Mouse (Mus musculus): Measurements from ENCODE around the gene Gtpbp1. TPM values are rescaled to one million over a fixed set of nuclear protein-coding genes. Genes with fewer than 3 reads are reported as not detected.
A peak's percentile ranks its signal among the peaks of the same experiment; 100 is the strongest.

Gene Gtpbp1
- polyA plus RNA-seq, 1 experiment from 2014 or later = 46.6 TPM

GRCm38 (mm10) chr15:79752742-79753419, 62.2 kb downstream of the Gtpbp1 start:
- Histone ChIP-seq H3K36me3 (no peaks in the 10 kb centered on the region), H3K9me3 (replicated peaks) (no peaks in the 10 kb centered on the region), H3K27me3 (ENCODE audit: low read depth, poor library complexity, severe bottlenecking) (no peaks in the 10 kb centered on the region), H3K4me3 (no peak overlapping the region), H3K4me1 (peaks cover 21% of the 10 kb centered on the region), H3K27ac (replicated peaks) (no peak overlapping the region)
- peak; percentile 79 for DNase-seq (ENCODE audit: low spot score)
- 24% methylated on average over 11 of the region's 11 CpGs for WGBS

GRCm38 (mm10) chr15:79753420-79753752, 62.7 kb downstream of the Gtpbp1 start:
- DNase-seq (ENCODE audit: low spot score) = no peak
- 89% methylated on average over 3 of the region's 3 CpGs for WGBS
- H3K36me3 ChIP-seq = no peaks in the 10 kb centered on the region
- H3K27me3 ChIP-seq (ENCODE audit: low read depth, poor library complexity, severe bottlenecking) = no peaks in the 10 kb centered on the region
- H3K27ac ChIP-seq (replicated peaks) = no peak overlapping the region
- H3K4me3 ChIP-seq = no peak overlapping the region
- no peaks in the 10 kb centered on the region for H3K9me3 ChIP-seq (replicated peaks)
- peaks cover 21% of the 10 kb centered on the region for H3K4me1 ChIP-seq

GRCm38 (mm10) chr15:79753873-79754272, 63.2 kb downstream of the Gtpbp1 start:
- DNase-seq (ENCODE audit: low spot score) = no peak
- no peaks in the 10 kb centered on the region for H3K36me3 ChIP-seq
- no peak overlapping the region for H3K27ac ChIP-seq (replicated peaks)
- 50% methylated on average over 4 of the region's 4 CpGs for WGBS
- peaks cover 21% of the 10 kb centered on the region for H3K4me1 ChIP-seq
- H3K27me3 ChIP-seq (ENCODE audit: low read depth, poor library complexity, severe bottlenecking) = no peaks in the 10 kb centered on the region
- no peaks in the 10 kb centered on the region for H3K9me3 ChIP-seq (replicated peaks)
- H3K4me3 ChIP-seq = no peak overlapping the region

GRCm38 (mm10) chr15:79755176-79755575, 64.5 kb downstream of the Gtpbp1 start:
- H3K9me3 ChIP-seq (replicated peaks) = no peaks in the 10 kb centered on the region
- no peak for DNase-seq (ENCODE audit: low spot score)
- H3K36me3 ChIP-seq = no peaks in the 10 kb centered on the region
- H3K27ac ChIP-seq (replicated peaks) = no peak overlapping the region
- no peaks in the 10 kb centered on the region for H3K27me3 ChIP-seq (ENCODE audit: low read depth, poor library complexity, severe bottlenecking)
- WGBS = 87% methylated on average over 4 of the region's 4 CpGs
- H3K4me3 ChIP-seq = no peak overlapping the region
- H3K4me1 ChIP-seq = peaks cover 21% of the 10 kb centered on the region

- Histone ChIP-seq H3K27me3 (ENCODE audit: low read depth, poor library complexity, severe bottlenecking) (no peaks in the 10 kb centered on the region), H3K9me3 (replicated peaks) (no peaks in the 10 kb centered on the region), H3K27ac (replicated peaks) (peak overlapping the region; percentile 57; the same call in 1 of the 2 replicates), H3K4me3 (no peak overlapping the region), H3K36me3 (peaks cover 4% of the 10 kb centered on the region; the same call in 1 of the 2 replicates), H3K4me1 (peaks cover 21% of the 10 kb centered on the region)
- WGBS = 84% methylated on average over 8 of the region's 8 CpGs
- no peak for DNase-seq (ENCODE audit: low spot score)
These were observed 65.5 kb downstream of the Gtpbp1 start for GRCm38 (mm10) chr15:79755977-79756625.

GRCm38 (mm10) chr15:79757118-79757517, 66.5 kb downstream of the Gtpbp1 start:
- H3K27ac ChIP-seq (replicated peaks) = 0 out of 2 replicates have a peak overlapping the region, but pooled peaks have one; percentile 57
- 97% methylated on average over 3 of the region's 3 CpGs for WGBS
- DNase-seq (ENCODE audit: low spot score) = no peak
- H3K36me3 ChIP-seq = peaks cover 14% of the 10 kb centered on the region
- H3K27me3 ChIP-seq (ENCODE audit: low read depth, poor library complexity, severe bottlenecking) = no peaks in the 10 kb centered on the region
- H3K4me1 ChIP-seq = peaks cover 24% of the 10 kb centered on the region
- no peak overlapping the region for H3K4me3 ChIP-seq
- no peaks in the 10 kb centered on the region for H3K9me3 ChIP-seq (replicated peaks)

GRCm38 (mm10) chr15:79760956-79761355, 70.3 kb downstream of the Gtpbp1 start:
- Histone ChIP-seq H3K36me3 (peaks cover 47% of the 10 kb centered on the region), H3K9me3 (replicated peaks) (no peaks in the 10 kb centered on the region), H3K27me3 (ENCODE audit: low read depth, poor library complexity, severe bottlenecking) (no peaks in the 10 kb centered on the region), H3K27ac (replicated peaks) (no peak overlapping the region), H3K4me3 (no peak overlapping the region), H3K4me1 (peaks cover 17% of the 10 kb centered on the region)
- 90% methylated on average over 6 of the region's 6 CpGs for WGBS
- DNase-seq (ENCODE audit: low spot score) = no peak

GRCm38 (mm10) chr15:79763001-79763400, 72.4 kb downstream of the Gtpbp1 start:
- DNase-seq (ENCODE audit: low spot score) = no peak
- H3K27ac ChIP-seq (replicated peaks) = no peak overlapping the region
- H3K4me1 ChIP-seq = 0 out of 2 replicates have a peak, but pooled peaks cover 3% of the 10 kb centered on the region
- no peaks in the 10 kb centered on the region for H3K27me3 ChIP-seq (ENCODE audit: low read depth, poor library complexity, severe bottlenecking)
- peaks cover 47% of the 10 kb centered on the region for H3K36me3 ChIP-seq
- no peak overlapping the region for H3K4me3 ChIP-seq
- WGBS = 91% methylated on average over 9 of the region's 9 CpGs
- no peaks in the 10 kb centered on the region for H3K9me3 ChIP-seq (replicated peaks)

- no peaks in the 10 kb centered on the region for H3K9me3 ChIP-seq (replicated peaks)
- H3K36me3 ChIP-seq = peaks cover 47% of the 10 kb centered on the region
- no peaks in the 10 kb centered on the region for H3K27me3 ChIP-seq (ENCODE audit: low read depth, poor library complexity, severe bottlenecking)
- H3K4me3 ChIP-seq = no peak overlapping the region
- peaks cover 8% of the 10 kb centered on the region; the same call in 1 of the 2 replicates for H3K4me1 ChIP-seq
- no peak overlapping the region for H3K27ac ChIP-seq (replicated peaks)
- 92% methylated on average over 7 of the region's 7 CpGs for WGBS
- DNase-seq (ENCODE audit: low spot score) = no peak
These were observed 73.1 kb downstream of the Gtpbp1 start for GRCm38 (mm10) chr15:79763601-79764246.

GRCm38 (mm10) chr15:79764539-79765267, 74.1 kb downstream of the Gtpbp1 start:
- H3K4me3 ChIP-seq = no peak overlapping the region
- H3K27me3 ChIP-seq (ENCODE audit: low read depth, poor library complexity, severe bottlenecking) = no peaks in the 10 kb centered on the region
- peaks cover 47% of the 10 kb centered on the region for H3K36me3 ChIP-seq
- WGBS = 87% methylated on average over 11 of the region's 11 CpGs
- H3K9me3 ChIP-seq (replicated peaks) = no peaks in the 10 kb centered on the region
- H3K27ac ChIP-seq (replicated peaks) = no peak overlapping the region
- H3K4me1 ChIP-seq = peaks cover 8% of the 10 kb centered on the region; the same call in 1 of the 2 replicates
- DNase-seq (ENCODE audit: low spot score) = no peak

- H3K27me3 ChIP-seq (ENCODE audit: low read depth, poor library complexity, severe bottlenecking) = no peaks in the 10 kb centered on the region
- H3K36me3 ChIP-seq = peaks cover 47% of the 10 kb centered on the region
- H3K9me3 ChIP-seq (replicated peaks) = no peaks in the 10 kb centered on the region
- DNase-seq (ENCODE audit: low spot score) = no peak
- H3K4me1 ChIP-seq = peaks cover 8% of the 10 kb centered on the region; the same call in 1 of the 2 replicates
- 84% methylated on average over 2 of the region's 2 CpGs for WGBS
- no peak overlapping the region for H3K27ac ChIP-seq (replicated peaks)
- no peak overlapping the region for H3K4me3 ChIP-seq
These were observed 74.7 kb downstream of the Gtpbp1 start for GRCm38 (mm10) chr15:79765361-79765760.

- no peak overlapping the region for H3K4me3 ChIP-seq
- no peak for DNase-seq (ENCODE audit: low spot score)
- 78% methylated on average over 10 of the region's 10 CpGs for WGBS
- no peak overlapping the region for H3K27ac ChIP-seq (replicated peaks)
- H3K36me3 ChIP-seq = peaks cover 43% of the 10 kb centered on the region
- no peaks in the 10 kb centered on the region for H3K9me3 ChIP-seq (replicated peaks)
- no peaks in the 10 kb centered on the region for H3K27me3 ChIP-seq (ENCODE audit: low read depth, poor library complexity, severe bottlenecking)
- H3K4me1 ChIP-seq = peaks cover 11% of the 10 kb centered on the region; the same call in 1 of the 2 replicates
These were observed 75.5 kb downstream of the Gtpbp1 start for GRCm38 (mm10) chr15:79766168-79766567.

All from midbrain, embryonic 10.5 days (tissue).